Mouse (Mus musculus) A20 (cell line): ENCODE measurements around the gene Osbpl11.
"Not testable (repeated sequence)": the region's sequence is repeated elsewhere in the genome, so short reads cannot be mapped to it uniquely, and the experiment has no call there.

Experiments used
- DNase-seq: peaks from one replicate; pipeline ENCODE4 v3.0.0-alpha.2; 2011; ENCODE audit warnings: low read depth, low spot score

Gene Osbpl11

DNA sequence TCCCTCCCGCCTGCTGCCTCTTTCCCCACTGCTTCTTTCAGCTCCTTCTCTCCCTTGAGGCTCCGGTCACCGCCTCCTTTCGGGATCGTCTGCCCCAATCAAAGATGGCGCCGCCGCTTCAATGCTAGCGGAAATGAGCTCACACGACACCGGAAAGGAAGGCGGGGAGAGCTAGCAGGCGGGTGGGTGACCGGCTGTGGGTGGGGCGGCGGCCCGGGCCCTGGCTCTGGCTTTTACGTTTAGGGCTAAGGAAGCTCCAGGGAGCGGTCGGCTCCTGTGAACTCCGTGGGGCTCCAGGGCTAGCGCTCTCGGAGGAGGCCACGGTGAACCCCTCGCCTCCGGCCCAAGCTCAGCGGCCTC is at the start of gene Osbpl11:
Gene Osbpl11, plus strand, starts transcription at position 171 of the 360 bp plus-strand sequence.
- DNase-seq, result peak; percentile 94

DNA sequence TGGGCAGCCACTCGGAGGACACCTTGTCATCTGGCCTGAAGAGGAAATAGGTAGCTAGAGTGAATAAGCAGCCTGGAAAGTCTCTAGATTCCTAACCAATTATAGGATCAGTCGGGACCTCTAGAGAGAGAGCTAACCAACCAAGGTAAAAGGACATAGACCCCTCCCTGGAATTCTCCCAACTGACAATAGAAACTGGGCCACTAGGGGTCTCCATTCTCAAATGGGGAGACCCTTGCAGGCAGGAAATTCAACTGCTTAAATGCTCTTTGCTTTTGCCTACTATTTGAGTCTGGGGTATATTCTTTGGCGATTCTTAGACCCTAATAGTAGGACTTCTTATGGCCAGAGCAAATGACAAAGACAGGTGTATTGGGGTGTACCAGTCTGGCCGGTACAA is 49.7 kb upstream of the Osbpl11 start:
- DNase-seq, result no peak

DNA sequence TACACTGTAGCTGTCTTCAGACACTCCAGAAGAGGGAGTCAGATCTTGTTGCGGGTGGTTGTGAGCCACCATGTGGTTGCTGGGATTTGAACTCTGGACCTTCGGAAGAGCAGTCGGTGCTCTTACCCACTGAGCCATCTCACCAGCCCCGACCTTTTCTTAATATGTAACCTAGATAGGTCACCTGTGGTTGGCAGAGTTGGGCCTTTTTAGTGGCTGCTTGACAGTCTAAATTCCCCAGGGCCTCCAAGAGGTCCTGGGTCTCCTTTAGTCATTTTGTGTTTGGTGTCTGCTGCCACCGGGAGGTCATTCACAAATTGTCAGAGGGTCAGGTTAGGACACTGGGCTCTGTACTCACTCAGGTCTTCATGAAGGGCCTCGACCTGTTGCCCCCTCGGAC is 45.8 kb upstream of the Osbpl11 start:
- not testable (repeated sequence) for DNase-seq

DNA sequence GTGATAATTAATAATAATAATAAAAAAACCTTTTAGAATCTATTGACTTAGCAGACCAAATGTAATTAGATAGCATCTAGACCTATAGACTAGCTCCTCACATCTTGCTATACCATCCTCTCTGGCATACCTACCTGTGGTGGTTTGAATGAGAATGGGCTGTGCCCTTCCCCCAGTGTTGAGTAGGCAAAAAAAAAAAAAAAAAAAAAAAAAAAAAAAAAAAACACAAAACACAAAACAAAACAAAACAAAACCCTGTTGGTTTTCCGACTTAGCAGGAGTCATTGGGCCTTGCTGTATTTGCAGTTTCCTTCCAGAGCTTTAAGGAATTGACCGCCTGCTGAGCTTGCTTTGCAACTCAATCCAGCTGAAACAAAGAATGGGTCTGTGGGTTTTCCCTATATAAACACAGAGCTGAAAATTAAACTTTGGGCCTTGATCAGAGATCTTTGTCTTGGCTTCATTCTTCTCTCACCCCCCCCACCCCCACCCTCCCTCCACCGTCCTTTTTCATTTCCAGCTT is 43.1 kb upstream of the Osbpl11 start:
- DNase-seq, result no peak

DNA sequence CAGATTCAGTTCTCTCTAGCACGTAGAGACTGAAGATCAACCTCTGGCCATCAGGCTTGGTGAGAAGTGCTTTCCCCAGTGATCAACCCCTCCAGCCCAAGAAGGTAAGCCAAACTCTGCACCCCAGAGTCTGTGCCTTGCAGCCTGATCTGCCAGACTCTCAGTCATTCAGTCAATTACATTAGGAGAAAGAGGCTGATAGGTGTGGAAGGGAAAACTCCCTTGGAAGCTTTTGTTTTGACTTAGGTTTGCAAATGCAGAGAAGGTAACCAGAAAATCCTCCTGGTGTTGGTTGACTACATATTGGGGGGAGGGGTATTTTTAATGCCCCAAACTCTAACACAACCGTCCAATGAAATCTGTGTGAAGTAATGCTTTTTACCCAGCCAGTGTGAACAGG is 41.4 kb upstream of the Osbpl11 start:
- DNase-seq, result no peak

DNA sequence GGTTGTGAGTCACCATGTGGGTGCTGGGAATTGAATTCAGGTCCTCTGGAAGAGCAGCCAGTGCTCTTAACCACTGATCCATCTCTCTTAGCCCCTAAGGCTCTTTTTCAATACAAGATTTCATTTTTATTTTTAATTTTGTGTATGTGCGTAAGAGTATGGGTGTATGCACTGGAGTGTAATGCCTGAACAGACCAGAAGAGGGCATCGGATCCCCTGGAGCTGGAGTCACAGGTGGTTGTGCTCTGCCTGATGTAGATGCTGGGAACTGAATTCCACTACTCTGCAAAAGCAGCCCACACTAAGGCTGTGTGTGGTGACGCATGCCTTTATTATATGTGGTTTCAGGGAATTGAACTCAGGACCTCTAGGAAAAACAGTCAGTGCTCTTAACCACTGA is 38.7 kb upstream of the Osbpl11 start:
- no peak for DNase-seq

DNA sequence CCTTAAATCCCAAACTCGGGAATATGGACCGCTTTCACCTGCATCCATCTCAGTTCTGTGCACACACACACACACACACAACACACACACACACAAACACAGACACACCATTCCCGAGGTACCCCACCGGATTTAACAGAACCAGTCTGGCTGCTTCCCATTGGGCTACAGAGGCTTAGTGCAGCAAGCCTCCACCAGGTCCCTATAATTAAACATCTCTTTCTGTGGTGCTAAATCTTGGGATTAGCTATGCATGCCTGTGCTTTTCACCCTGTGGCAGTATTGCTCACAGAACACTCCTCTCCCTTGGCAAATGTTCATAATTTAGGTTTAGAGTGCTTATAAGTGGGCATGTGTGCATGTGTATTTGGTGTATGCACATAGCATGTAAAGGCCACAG is 36.7 kb upstream of the Osbpl11 start:
- no peak for DNase-seq

DNA sequence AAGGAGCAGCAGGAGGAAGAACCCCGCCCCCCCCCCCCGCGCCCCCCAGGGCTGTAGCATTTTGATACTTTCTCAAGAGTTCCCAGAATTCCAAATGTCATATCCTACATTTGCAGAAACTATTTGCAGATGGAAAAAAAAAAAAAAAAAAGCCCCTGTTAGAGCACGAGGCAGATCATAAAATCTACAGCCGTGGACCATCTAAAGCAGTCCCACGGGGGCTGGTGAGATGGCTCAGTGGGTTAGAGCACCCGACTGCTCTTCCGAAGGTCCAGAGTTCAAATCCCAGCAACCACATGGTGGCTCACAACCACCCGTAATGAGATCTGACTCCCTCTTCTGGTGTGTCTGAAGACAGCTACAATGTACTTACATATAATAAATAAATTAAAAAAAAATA is 34.0 kb upstream of the Osbpl11 start:
- DNase-seq, result not testable (repeated sequence)

DNA sequence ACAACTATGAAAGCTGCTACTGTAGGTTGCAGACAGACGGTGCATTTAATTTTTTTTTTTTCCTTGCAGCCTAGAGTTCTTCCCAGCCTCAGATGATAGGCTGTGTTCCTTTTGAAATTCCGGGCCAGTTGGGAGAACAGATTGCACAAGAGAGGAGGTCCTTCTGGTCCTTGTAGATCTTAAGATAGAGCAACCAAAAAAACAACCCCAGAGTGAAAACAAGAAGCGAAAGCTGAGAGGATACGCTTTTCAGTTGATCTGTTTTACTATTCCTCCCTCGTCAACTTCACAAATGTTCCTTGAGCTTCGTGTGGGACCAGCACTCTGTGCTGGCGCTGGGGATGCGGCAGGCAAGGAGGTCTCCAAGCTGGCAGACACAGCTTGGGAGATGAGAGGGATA is 33.3 kb upstream of the Osbpl11 start:
- peak; percentile 69 for DNase-seq

DNA sequence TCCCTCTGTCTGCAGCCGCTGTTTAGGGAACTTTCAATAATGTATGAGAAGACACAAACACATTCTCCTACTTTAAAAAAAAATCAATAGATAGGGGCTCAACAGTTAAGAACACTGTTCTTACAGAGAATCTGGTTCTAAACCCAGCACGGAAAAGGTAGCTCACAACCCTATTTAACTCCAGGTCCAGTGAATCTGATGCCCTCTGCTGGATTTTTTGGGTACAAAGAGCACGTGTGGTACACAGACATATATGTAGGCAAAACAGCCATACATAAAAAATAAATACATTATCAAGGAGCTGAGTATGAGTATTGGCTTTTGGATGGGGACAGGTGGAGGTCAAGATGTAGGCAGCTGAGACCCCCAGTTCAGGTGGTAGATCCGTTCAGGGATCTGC is 29.9 kb upstream of the Osbpl11 start:
- peak; percentile 63 for DNase-seq

DNA sequence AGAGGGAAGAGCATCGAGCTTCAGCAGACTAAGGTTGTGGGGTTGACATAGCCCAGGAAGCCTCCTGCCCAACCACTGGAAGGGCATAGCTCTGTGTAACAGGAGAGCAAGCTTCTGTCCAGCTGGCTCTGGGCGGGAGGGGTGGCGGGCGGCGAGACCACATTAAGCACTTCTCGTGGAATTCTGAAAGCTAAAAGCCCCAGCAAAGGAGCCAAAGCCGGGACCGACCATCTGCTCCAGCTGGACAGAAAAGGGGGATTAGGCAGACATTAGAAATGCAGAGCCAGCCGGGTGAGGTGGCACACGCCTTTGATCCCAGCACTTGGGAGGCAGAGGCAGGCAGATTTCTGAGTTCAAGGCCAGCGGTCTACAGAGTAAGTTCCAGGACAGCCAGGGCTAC is 26.9 kb upstream of the Osbpl11 start:
- DNase-seq, result no peak

DNA sequence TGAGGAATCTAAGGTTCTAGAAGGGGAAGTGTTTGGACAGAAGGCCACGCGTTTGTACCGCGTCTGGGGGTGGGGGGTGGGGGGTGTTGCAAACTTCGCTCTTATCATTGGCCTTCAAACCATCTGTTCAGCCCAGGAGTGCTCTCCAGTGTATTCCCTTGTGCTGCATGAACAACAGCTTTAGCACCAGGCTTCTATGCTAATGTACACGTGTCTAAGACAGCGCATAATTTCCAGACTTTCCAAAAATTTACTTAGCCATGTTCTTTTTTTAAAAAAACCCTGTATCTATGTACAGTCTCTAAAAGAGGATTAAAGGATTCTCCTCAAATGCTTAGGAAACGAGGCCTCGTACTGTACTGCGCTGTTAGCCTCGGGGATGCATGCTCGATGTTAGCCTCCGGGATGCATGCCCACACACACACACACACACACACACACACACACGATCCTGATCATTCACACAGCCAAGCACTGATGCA is 26.2 kb upstream of the Osbpl11 start:
- no peak for DNase-seq

DNA sequence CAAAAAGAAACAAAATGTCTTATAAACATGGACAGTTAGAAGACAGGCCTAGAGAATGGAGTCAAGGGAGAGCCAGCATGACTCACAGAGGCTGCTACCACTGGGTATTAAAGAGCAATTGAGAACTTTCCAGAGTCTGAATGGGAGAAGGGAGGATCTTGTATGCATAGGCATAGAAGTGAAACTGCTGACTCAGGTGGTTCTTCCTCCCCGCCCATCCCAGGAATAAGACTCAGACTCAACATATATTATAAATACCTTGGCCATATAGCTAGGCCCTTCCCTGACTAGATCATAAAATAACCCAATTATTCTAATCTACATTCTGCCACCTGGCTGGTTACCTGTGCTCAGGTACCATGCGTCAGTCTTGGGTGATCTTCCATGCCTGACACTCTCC is 25.5 kb upstream of the Osbpl11 start:
- DNase-seq, result no peak

DNA sequence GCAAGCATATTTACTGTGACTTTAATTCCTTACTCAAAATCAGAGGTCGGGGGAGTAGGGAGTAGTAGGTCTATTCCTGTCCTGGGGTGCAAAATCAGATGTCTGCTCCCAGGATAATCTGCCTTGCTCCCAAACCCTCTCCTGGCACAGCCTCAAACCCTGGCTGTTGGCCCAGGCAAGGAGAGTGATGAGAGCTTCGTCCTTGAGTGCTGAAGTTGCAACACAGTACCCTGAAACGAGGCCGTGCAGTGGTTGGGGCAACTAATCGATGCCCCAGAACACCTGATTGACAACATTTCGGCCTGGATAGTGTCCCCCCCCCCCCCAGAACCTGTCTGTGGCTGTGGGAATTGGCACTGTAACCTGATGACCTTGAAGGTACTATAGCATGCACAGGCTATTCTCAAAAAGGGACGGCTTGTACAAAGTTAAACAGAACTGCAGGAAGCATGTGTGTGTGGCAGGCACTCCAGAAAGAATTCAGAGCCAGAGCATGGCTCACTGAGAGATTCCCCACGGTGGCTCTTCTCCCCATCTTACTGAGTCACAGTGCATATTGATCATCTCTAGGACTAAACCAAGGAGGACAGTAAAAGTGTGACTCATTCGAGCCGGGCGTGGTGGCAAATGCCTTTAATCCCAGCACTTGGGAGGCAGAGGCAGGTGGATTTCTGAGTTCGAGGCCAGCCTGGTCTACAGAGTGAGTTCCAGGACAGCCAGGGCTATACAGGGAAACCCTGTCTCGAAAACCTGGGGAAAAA is 21.4 kb upstream of the Osbpl11 start:
- DNase-seq, result no peak

DNA sequence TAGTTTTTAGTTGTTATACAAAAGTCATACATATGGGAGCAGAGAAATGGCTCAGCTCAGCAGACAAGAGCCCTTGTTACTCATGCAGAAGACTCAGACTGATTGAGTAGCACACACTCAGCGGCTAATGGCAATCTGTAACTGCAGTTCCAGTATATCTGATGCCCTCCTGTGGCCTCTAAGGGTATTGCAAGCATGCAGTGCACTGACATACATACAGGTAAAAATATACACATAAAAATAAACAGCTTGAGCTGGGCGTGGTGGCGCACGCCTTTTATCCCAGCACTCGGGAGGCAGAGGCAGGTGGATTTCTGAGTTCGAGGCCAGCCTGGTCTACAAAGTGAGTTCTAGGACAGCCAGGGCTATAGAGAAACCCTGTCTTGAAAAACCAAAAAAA is 18.6 kb upstream of the Osbpl11 start:
- DNase-seq, result peak; percentile 86

DNA sequence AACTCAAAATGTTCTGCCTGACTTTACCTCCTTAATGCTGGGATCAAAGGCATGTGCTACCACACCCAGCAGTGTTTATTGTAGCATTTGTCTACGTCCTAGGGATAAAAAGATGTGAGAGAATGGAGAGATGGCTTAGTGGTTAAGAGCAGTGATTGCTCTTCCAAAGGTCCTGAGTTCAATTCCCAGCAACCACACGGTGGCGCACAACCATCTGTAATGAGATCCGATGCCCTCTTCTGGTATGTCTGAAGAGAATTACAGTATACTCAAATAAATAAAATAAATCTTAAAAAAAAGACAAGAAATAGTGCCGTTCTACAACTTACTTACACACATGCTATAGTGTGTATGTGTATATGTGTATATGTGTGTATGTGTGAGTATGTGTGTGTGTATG is 17.3 kb upstream of the Osbpl11 start:
- DNase-seq, result peak; percentile 52

DNA sequence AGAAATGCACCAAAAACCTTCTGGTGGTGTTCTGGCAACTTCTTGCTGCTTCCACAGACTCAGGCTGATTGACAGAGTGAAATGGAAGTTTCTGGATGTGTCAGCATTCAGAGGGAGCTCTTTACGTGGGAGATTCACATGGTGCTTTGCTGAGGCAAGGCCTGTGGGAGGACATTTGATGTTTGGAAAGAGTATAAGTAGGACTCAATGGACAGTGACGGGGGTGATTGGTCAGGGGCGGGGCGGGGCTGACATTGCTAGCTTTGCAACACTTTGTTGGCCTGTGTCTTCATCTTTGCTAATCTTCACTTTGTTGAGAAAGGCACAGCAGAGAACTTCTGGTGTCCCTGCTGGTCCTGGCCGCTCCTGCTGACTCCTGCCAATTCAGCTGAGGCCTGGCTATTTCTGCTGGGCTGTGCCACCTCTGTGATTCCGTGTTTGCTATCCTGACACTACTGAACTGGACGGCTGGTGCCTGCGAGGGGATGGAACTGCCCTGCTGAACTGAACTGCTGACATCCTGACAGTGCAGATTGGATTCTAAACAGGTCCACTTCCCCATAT is 15.3 kb upstream of the Osbpl11 start:
- no peak for DNase-seq

DNA sequence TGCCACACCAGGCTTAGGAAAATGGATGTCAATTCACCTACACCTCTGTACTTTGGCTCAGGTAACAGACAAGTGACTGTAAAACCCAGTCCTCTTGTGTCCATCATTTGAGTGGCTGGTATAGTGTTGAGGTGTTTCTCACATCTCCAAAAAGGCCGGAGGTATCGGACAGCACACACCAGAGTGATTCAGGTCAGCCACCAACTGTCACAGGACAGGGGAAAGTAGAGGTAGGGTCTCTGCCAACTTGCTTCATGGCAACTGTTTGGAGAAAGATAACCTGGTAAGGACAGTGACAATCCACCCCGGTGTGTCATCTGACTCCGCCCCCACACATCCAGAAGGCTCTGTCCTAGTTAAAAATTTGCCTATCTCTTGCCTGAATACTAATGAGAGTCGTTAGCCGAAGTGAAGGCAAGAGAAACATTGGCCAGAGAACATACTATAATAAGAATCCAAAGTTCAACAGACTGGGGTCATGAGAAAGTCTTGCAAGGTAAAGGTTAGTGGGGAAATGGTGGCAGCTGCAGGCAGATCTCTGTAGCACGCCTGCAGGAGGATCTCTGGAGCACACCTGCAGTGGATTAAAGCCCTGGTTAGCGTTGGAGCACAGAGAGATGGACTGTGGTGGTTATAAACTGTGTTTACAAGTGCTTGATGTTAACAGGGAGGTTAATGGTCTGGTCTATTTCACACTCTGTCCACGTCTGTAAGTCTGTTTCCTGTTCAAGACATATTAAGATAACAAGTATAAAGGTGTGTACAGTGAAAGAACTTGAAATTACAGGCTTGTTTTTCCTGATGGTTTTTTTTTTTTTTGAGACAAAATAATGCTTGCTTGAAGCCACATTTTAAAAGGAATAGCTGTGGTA is 13.9 kb upstream of the Osbpl11 start:
- peak; percentile 33 for DNase-seq

DNA sequence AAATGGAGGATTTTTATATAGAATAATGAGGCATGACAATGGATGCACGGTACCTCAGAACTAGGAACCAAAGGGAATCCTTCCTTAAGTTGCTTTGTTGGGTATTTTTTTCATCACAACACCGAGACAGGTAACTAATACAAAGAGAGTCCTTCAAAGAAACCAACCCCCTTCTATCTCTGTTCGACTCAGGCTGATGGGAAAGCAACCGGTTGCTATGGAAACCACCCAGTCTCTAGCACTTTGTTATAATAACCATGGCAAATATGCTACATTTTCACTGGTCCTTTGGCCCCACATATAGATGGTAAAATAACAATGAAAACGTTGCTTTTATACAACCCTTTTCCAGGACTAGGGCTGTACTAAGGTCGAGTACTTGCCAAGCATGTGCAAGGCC is 13.1 kb upstream of the Osbpl11 start:
- no peak for DNase-seq

DNA sequence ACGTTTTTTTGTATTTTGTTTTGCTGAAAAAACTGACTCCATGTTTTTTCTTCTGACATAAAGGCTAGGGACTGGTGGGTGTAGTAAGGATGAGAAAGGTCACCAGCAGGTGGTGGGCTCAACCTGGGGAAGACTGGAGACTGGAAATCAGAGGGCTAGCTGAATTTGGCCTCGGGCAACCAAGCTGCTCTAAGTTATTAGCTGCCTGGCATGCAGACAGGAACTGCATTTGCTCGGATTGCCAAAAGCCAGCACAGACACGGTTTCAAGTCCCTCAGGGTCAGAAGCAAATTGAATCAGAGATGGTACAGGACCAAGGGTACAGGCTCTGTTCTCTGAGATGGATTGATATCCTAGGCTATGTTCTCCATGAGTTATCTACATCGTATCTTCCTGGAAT is 11.7 kb upstream of the Osbpl11 start:
- no peak for DNase-seq

DNA sequence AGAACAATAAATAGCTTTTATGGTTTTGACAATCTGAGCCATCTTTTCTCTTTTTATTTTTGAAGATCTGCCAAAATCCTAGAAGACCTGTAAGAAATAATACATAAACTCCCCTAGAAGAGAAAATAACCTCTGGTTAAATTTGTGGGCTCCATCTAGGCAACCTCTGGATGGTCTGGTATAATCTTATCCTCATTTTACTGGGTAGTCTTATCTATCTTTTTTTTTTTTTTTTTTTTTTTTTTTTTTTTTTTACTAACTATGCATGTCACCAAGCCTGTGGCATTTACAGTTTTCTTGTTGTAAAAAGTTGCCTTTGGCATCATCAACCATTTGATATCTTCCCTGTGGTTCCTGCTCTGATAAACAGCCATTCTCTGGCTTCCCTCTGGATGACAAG is 10.2 kb upstream of the Osbpl11 start:
- no peak for DNase-seq

DNA sequence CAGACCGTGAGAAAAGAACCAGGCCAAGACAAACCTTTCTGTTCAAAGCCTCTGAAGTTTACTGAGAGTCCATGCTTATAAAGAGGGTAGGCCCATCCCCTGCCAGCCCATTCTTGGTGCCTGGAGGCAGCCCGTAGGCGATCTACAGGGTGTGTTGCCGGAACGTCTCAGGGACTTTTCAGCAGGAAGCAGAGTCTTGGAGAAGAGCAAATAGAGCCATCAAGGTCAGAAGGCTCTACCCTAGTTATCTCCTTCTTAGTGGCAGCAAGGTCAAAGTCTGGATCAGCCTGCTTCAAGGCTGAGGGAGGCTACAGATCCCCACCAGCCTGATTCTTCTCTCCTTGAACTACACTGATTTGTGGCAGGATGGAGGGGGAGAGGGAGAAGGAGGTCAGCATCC is 8.0 kb upstream of the Osbpl11 start:
- DNase-seq, result not testable (repeated sequence)
